15 mouse cellular contexts compared by ENCODE assay signal in the genomic region with DNA sequence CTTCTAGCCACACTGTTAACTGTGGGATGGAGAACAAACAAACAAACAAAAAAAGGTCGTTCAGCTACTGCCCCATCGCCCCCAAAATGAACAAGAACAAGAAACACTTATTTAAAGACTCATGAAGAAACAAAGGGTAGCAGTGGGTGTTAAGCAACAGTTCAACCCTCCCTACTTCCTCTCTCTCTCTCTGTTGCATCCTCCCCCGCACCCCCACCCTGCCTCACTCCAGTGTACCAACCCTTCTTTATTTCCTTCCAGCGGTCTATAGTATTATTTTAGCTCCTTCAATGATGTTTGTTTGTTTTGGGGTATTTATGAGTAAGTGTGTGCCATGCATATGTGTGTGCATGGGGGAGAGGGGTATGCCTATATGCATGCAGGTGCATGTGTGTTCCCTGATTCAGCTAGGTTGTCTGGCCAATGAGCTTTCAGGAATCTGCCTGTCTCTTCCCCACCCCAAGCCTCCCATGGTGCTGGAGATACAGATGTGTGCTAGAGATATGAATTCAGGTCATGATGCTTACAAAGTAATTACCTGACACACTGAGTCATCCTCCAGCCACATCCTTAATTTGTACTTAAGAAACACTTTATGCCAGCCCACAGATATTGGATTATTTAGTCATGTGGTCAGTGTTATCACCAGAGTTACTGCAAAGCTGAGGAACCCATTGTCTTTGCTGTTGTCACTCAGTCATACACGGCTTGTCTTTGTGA. TPM values are rescaled to one million over a fixed set of nuclear protein-coding genes. Genes with fewer than 3 reads are reported as not detected.
DNase-seq lines count a peak whose midpoint lies in the region.
"Had no signal": no experiment of that assay in that cellular context is flagged by ENCODE, and none has a peak within 500 bp of the region (broad histone marks: within the 10 kb centered on the region; RNA-seq: fewer than 3 reads in every experiment).

No protein-coding gene starts in this region.

- peak overlapping the region; percentile 97 for H3K27ac ChIP-seq in macrophage
- H3K27ac ChIP-seq: forebrain, embryonic 15.5 days; heart, embryonic 13.5 days had no signal

- 5% methylated on average over 5 of the region's 5 CpGs for WGBS in macrophage (ENCODE audit: missing documents)

- DNase-seq in adrenal gland, postnatal 14 days, result peak; percentile 8
- DNase-seq in adrenal gland, postnatal 4 days (ENCODE audit: low spot score in 2 of 2), result no peak
- DNase-seq in c-Kit-positive CD71-negative TER-119-negative erythroid progenitor cells, embryonic 14.5 days (ENCODE audit: low read depth), result peak; percentile 32
- peak; percentile 64 for DNase-seq in thymus, postnatal 0 days (ENCODE audit: low spot score)
- DNase-seq in cerebellum, adult 8-10 months, result no peak
- DNase-seq in frontal cortex, postnatal 36 days (ENCODE audit: low spot score in 2 of 2), result no peak
- no peak for DNase-seq in right cerebral cortex, postnatal 25 days
- DNase-seq: kidney, adult 18-20 months; right cerebral cortex, postnatal 14 days had no signal

- no peak overlapping the region for H3K4me3 ChIP-seq in macrophage (ENCODE audit: inconsistent target)
- H3K4me3 ChIP-seq: forebrain, embryonic 15.5 days; heart, embryonic 13.5 days had no signal

- peaks cover 7% of the 10 kb centered on the region; the same call in 1 of the 2 replicates for H3K36me3 ChIP-seq in macrophage (ENCODE audit: inconsistent target)
- H3K36me3 ChIP-seq: forebrain, embryonic 15.5 days; heart, embryonic 13.5 days had no signal

- peaks cover 89% of the 10 kb centered on the region for H3K79me2 ChIP-seq in macrophage (ENCODE audit: inconsistent target)

RNA-seq across cellular contexts. Expression of a gene that starts 5.7 kb away (rescaled TPM):
- total RNA-seq in adrenal gland, postnatal 14 days (2021), result 2.9 and 9.1 TPM in 2 replicates
- total RNA-seq in adrenal gland, postnatal 4 days (2021), result 1 to 10 TPM; 3.8 to 5.4 TPM
- 1,000 to 10,000 TPM in 6 of 26 experiments, 100 to 1,000 TPM in 20; 234 to 1,654 (median 819) TPM for total RNA-seq in macrophage (2018; cell fraction: chromatin; rRNA removed)
- total RNA-seq in macrophage (2018; cell fraction: cytosol; rRNA removed), result 100 to 1,000 TPM; 435 to 614 (median 502) TPM
- total RNA-seq in macrophage (2018; cell fraction: nucleus; rRNA removed), result 1,000 to 10,000 TPM in 2 of 26 experiments, 100 to 1,000 TPM in 24; 287 to 1,216 (median 634) TPM
- 552 to 1,435 TPM (median 764 TPM) in 3 replicates for polyA plus RNA-seq in macrophage (2018)
- polyA plus RNA-seq in thymus, postnatal 0 days (2015; fragmentation: Nextera tagmentation; extraction: Ambion mirVana), result 42.9 and 52.1 TPM in 2 replicates

RNA-seq across cellular contexts. Expression of a gene that starts 50.3 kb away (rescaled TPM):
- 0.11 and 0.75 TPM in 2 replicates for total RNA-seq in adrenal gland, postnatal 14 days (2021)
- under 1 TPM; 0.34 to 0.36 TPM for total RNA-seq in adrenal gland, postnatal 4 days (2021)
- 100 to 1,000 TPM in 21 of 26 experiments, 10 to 100 TPM in 5; 23.0 to 410 (median 222) TPM for total RNA-seq in macrophage (2018; cell fraction: chromatin; rRNA removed)
- 10 to 100 TPM in 13 of 26 experiments, 1 to 10 TPM in 13; 2.8 to 24.5 (median 10.0) TPM for total RNA-seq in macrophage (2018; cell fraction: cytosol; rRNA removed)
- total RNA-seq in macrophage (2018; cell fraction: nucleus; rRNA removed), result 100 to 1,000 TPM in 15 of 26 experiments, 10 to 100 TPM in 11; 29.2 to 375 (median 110) TPM
- 14.1 to 35.5 TPM (median 19.0 TPM) in 3 replicates for polyA plus RNA-seq in macrophage (2018)
- 0.39 and 0.88 TPM in 2 replicates for polyA plus RNA-seq in thymus, postnatal 0 days (2015; fragmentation: Nextera tagmentation; extraction: Ambion mirVana)
- polyA plus RNA-seq: embryonic facial prominence, embryonic 11.5 days; forebrain, embryonic 15.5 days; heart, embryonic 13.5 days; lung, embryonic 16.5 days; neural tube, embryonic 11.5 days had no signal

Comparison
In these comparisons a context has a peak if more than half of its experiments do, and no peak if none do; other contexts are left out.
1. DNase-seq: peak in adrenal gland, postnatal 14 days (single experiment), c-Kit-positive CD71-negative TER-119-negative erythroid progenitor cells, embryonic 14.5 days (single experiment) and thymus, postnatal 0 days (single experiment); none in adrenal gland, postnatal 4 days (0 of 2), cerebellum, adult 8-10 months (single experiment), frontal cortex, postnatal 36 days (0 of 2) and right cerebral cortex, postnatal 25 days (single experiment).